Mouse (Mus musculus) ES-E14 (cell line): ENCODE data around the gene Sp110.
"Not testable (repeated sequence)": the region's sequence is repeated elsewhere in the genome, so short reads cannot be mapped to it uniquely, and the experiment has no call there.

Source experiments
- CHD2 ChIP-seq: IDR thresholded peaks from 2 replicates; pipeline ENCODE4 v1.6.1; 2014; ENCODE audit warnings: mild to moderate bottlenecking, low read depth, low read length, inconsistent platforms
- HCFC1 ChIP-seq: IDR thresholded peaks from 2 replicates; pipeline ENCODE4 v1.6.1; 2012; ENCODE audit warnings: low read length, inconsistent platforms, borderline replicate concordance; ENCODE audit not compliant: insufficient read depth
- MAFK ChIP-seq: IDR thresholded peaks from 2 replicates; pipeline ENCODE4 v1.6.1; 2014; ENCODE audit warnings: mild to moderate bottlenecking, low read depth, low read length, inconsistent platforms; ENCODE audit not compliant: insufficient read depth
- ZNF384 ChIP-seq: IDR thresholded peaks from 2 replicates; pipeline ENCODE4 v1.6.1; 2012; ENCODE audit warnings: low read depth, low read length, inconsistent platforms

- not testable (repeated sequence) for TF ChIP-seq CHD2, ZNF384, HCFC1, MAFK
Observed at GRCm38 (mm10) chr1:85588697-85589096, 9.9 kb downstream of the Sp110 start.
